Mouse (Mus musculus): Measurements from ENCODE around the gene Bcl2l14. TPM values are rescaled to one million over a fixed set of nuclear protein-coding genes. Genes with fewer than 3 reads are reported as not detected.
A peak's percentile ranks its signal among the peaks of the same experiment; 100 is the strongest.

Gene Bcl2l14
- total and polyA plus RNA-seq, 3 experiments, result not detected

DNA sequence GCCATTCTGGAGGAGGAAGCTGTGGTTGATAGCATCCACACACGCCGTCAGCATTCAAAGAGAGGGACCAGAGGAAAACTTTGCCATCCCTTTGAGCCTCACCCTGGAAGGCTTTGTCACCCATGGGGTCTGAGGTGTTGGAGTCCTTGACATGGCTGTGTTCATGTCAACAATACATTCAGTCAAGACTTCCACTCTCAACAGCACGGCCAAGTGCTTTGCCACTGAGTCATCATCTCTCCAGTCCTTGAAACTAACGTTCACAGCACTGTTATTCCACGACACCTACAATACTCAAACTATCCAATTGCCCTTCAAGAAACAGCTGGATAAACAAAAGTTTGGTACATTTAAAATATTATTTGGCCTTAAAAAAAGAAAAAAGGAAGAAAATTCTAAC lies 46.1 kb downstream of the Bcl2l14 start:
- no peak for DNase-seq

DNA sequence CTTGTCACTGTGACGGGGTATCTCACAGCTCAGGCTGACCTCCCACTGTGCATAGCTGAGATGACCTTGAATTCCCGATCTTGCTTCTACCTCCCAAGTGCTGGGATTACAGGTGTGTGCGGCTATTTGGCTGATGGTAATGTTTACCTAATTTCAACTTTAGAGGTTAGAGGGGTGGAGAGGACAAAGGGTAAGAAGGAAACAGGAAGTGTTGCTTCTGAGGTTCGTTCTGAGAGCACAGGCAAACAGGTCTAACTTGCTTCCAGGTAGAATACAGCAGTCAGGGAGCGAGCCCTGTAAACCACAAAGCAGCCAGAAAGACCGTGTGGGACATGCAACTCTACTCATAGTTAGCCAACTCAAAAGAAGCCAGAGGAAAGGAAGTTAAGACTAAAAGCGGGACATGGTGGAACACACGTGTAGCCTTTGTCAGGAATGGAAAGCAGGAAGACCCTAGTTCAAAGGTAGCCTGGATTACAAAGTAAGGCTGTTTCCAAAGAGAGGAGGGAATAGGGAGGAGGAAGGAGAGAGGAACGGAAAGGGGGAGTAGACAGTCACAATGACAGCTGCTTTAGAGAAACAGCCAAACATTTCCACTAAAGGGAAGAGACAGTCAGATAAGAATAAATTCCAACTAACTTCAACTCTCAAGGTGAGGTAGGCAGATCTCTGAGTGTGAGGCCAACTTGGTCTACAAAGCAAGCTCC lies 47.2 kb downstream of the Bcl2l14 start:
- DNase-seq, result no peak

DNA sequence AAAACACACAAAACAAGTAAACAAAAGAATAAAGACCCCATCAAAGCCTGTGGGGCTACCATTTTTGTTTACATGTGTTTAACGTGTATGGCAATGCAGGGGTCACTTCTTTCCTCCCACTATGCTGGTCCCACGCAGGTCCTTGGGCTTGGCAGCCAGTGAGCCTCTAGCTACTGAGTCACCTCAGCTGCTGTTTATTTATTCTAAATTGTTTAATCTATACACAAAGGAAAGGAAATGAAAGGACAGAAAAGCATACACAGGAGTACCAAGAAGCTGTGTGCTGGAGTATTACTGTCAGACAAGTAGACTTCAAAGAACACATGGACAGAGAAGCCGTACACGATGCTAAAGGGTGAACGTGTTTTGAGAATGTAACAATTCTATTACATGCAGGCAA lies 47.8 kb downstream of the Bcl2l14 start:
- DNase-seq, result no peak

DNA sequence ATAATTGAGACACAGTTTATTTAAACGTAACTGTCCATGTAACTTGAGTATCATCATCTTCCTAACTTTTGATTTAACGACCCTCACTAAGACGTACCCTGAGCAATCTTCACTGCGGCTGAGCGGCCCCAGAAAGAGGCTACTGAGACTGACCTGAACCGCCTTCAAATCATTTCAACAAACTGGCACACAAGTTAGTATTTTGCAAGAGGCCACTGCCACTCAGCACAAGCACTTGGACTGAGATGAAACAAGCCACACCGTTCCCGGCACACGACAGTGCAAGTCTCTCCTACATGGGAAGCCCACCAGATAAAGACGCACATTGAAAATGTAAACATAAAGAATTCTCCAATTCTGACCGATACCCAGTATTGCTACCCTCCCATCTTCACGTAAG lies 52.3 kb downstream of the Bcl2l14 start:
- peak; percentile 30 for DNase-seq

DNA sequence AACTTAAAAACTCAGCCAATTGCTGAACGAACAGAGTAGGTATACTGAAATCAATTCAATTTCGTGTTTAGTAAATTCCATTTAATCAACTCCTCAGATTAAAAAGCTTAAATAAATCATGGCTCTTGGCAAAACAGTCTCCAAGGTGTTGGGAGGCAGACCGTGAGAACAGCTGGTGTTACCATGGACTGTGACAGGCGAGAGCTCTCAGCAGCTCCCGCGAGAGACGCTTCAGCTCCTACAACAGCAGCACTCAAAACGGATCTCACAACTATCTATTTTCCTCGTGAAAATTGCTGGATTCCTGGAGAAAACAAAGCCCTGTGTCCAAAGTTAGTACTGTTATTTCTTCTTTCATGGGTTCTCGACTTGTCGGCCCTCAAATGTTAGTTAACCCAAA lies 53.8 kb downstream of the Bcl2l14 start:
- no peak for DNase-seq

DNA sequence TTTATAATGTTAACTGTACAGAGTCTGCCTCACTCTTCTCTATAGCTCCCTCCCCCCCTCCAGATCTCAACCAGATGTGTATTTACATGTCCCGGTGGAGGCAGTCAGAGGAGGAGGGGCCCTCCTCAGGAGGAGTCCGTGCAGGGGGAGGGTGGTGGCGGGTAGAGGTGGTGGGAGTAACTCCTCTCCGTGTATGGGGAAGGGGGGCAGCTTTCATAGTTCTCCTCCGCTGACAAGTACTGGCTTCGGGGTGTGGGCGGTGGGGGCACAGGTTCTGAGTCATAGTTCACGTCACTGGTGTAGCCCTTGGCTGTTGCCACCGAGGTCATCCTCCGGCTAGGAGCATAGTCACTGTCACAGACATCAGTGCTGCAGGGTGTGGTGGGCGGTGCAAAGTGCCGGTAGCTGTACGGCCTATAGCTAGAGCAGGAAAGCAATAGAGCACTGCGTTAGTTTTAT lies 54.6 kb downstream of the Bcl2l14 start:
- DNase-seq, result peak; percentile 88

DNA sequence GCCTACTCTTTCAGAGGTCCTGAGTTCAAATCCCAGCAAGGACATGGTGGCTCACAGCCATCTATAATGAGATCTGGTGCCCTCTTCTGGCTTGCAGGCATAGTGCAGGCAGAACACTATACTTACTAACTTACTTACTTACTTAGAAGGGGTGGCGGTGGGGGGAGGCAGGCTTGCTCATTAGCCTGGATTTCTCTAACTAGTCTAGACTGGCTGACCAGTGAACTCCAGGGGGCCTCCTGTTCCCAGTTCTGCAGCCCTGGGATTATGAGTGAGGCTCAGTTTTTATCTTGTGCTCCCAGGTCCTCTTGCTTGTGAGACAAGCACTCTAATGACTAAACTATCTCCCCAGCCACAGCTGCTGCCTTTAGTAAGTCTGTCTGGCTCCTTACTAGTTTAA lies 58.0 kb downstream of the Bcl2l14 start:
- no peak for DNase-seq

DNA sequence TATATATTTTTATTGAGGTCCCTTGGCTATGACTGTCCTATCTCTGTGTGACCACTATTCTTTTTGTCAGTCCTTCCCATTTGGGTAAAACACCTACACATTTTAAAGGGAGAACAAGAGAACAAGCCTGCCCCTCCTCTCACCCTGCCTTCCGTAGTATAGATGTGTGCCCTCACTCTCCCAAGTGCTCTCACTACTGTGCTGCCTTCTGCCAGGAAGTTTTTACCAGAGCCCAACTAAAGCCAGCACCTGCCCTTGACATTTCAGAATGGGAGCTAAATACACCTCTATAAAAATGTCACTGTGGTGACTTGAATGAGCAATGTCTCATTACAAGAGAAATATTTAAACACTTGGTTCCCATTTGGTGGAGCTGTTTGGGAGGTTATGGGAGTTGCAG lies 62.3 kb downstream of the Bcl2l14 start:
- peak; percentile 62 for DNase-seq

DNA sequence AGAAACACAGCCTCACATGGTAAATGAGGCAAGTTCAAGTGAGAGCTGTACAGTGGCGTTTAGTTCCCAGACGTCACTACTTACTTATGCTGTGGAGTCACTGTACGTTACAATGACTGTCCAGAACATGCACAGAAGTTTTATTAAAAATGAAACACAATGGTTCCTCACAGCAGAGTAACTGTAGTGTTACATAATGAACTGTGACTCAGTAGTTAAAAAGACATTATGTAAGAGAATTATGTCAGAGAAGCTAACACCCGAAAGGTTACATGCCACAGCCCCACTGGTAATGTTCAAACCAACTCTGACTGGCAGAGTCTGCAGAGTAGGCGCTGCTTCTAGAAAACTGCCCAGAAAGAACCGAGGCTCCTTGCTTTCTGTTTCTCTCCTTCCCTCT lies 65.1 kb downstream of the Bcl2l14 start:
- no peak for DNase-seq

DNA sequence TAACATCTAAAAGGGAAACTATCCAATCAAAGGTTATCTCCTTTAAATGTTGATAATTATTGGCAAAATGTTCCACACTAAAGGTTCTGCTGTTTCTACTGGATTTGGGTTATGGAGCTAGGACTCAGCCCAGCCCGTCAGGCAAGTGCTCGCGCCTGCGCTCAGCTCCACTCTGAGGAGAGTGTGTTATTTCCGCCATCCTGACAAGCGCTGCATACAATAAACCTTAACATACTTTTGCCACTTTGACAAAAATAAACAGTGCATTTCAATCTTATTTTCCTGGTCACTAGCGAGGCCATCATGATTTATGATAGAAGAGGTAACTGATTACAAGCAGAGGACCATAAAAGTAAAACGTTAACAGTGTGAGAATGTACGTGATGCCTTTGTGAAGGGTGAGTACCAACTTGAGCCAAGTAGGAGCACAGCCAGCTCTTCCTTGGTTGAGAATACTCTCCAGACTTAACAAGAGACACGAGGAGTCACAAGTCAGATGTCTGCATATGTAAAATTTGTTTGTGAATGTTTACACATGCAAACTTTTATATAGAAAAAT lies 70.6 kb downstream of the Bcl2l14 start:
- no peak for DNase-seq

DNA sequence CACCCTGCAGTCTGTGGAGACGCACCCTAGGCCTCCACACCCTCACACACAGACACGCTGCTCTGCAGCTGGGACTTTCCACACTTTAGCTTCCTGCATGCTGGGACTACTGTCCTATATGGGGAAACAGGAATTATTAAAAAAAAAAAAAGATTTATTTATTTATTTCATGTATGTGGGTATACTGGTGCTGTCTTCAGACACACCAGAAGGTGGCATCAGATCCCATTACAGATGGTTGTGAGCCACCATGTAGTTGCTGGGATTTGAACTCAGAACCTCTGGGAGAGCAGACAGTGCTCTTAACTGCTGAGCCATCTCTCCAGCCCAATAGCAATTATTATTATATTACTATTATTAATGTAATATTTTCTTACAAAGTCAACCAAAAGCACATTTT lies 73.2 kb downstream of the Bcl2l14 start:
- DNase-seq, result no peak

DNA sequence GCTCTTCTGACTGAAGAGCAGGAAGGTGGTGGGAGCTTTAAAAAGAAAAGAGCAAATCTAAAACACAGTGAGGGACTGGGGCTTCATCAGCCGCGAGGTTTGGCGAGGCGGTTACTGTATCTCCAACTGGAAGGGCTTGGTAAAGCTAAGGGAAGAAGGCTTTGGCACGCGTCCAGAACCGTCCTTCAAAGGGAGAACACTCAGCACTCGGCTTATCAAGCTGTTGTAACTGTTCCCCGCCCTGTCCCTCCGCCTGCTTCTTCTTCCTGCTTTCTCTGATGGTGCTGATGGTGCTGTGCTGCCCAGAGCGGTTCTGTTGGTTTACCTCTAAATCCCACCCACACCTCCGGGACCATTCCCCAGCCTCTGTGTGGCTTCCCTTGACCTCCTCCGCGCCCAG lies 74.7 kb downstream of the Bcl2l14 start:
- DNase-seq, result peak; percentile 86

DNA sequence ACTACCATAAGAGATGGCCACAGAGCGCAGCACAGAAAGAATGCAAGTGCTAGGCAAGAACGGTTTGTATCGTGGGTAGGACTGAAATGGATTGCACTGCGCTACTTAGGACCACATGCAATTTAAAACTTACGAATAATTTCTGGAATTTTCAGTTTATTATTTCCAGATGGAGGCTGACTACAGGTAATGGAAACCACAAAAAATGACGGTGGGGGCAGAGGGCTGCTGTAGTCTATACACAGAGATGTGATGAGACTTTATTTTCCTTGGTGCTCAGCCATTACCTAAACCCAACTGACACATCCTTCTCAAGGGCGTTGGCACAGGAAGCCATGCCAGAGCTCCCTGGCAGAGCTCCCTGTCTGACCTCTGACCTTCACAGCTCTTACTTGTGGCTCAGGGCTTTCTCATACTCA lies 77.0 kb downstream of the Bcl2l14 start:
- peak; percentile 90 for DNase-seq

DNA sequence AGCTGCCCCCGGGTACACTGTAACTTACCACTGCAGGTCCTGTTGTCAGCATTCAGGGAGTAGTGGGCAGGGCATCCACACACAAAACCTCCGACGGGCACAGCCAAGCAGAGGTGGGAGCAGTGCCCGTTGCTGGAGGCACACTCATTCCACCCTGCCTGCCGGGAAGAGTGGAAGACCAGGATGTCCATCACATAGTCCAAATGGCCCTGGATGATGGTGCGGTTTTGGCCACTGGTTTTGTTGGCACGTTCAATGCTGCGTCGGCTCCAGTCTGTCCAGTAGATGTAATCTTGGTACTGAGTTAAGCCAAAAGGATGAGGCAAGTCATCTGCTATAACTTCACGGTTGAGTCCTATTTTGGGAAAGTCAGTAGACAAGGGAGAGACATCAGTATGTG lies 83.4 kb downstream of the Bcl2l14 start:
- peak; percentile 31 for DNase-seq

DNA sequence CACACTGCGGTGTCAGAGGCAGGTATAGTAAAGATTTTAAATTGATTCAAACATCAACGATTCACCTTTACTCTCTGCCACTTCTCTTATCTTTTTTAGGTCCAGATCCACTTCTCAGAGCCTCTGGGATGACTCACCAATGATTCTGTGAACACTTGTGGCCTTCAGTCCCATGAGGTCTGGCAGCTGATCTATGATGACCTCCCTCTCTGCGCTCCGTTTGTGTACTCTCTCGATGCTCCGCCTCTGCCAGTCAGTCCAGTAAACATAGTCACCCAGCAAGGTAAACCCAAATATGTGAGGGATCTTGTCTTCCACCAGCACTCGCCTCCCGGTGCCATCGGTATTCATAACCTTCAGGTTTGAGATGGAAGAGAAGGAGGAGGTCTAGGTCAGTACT lies 90.2 kb downstream of the Bcl2l14 start:
- peak; percentile 82 for DNase-seq

Other genes with a start within 250 kb of the Bcl2l14 start
- 10 to 100 TPM; 71.1 to 71.2 TPM for gene Lrp6, start 170.6 kb downstream of the Bcl2l14 start, total RNA-seq (2021)
- gene Lrp6, start 170.6 kb downstream of the Bcl2l14 start, polyA plus RNA-seq (2012; rRNA removed), result 27.1 and 44.6 TPM in 2 replicates
- 1 to 10 TPM; 2.9 to 6.3 TPM for gene Mansc1, start 236.2 kb downstream of the Bcl2l14 start, total RNA-seq (2021)
- gene Mansc1, start 236.2 kb downstream of the Bcl2l14 start, polyA plus RNA-seq (2012; rRNA removed), result 2.6 and 3.7 TPM in 2 replicates
- 10 to 100 TPM; 11.9 to 20.5 TPM for gene Borcs5, start 243.2 kb downstream of the Bcl2l14 start, total RNA-seq (2021)
- 53.5 and 57.0 TPM in 2 replicates for gene Borcs5, start 243.2 kb downstream of the Bcl2l14 start, polyA plus RNA-seq (2012; rRNA removed)

All from adrenal gland, adult 2 months (tissue).